Mouse (Mus musculus): Measurements from ENCODE around the gene Gnai3. TPM values are rescaled to one million over a fixed set of nuclear protein-coding genes. Genes with fewer than 3 reads are reported as not detected.

The Gnai3 gene
- polyA plus RNA-seq, 1 experiment, result 20.1 TPM

DNA sequence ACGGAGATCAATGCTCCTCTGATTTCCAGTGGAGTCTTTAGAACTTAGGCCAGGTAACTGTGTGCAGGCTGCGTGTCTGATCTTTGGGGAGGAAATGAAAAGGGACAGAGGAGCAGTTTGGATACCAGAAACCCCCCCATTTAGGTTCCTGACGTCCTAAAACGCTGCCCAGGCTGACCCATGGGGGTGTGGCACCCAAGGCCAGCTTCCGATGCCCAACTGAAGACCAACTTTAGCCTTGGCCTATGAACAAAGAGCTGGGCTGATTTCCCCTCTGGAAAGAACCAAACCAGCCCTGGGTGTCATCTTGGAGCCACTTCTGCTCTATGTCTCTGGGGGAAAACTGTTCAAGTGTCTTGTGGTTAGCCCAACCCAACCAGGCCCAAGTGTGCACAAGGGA is 18.1 kb upstream of the Gnai3 start:
- Histone ChIP-seq H3K79me2 (ENCODE audit: control insufficient read depth, insufficient read depth) (no peaks in the 10 kb centered on the region), H3K27me3 (ENCODE audit: control insufficient read depth, insufficient read depth, insufficient read length) (peaks cover 28% of the 10 kb centered on the region), H3K36me3 (ENCODE audit: control insufficient read depth, insufficient read depth) (no peaks in the 10 kb centered on the region), H3K4me3 (no peak overlapping the region), H3ac (ENCODE audit: control insufficient read depth, insufficient read length) (no peak overlapping the region), H3K4me2 (ENCODE audit: low read depth) (no peak overlapping the region)
- TF ChIP-seq SRF (IDR thresholded peaks at IDR 0.05; ENCODE audit: control insufficient read depth, insufficient read length, low read depth) (no peak), MAX (IDR thresholded peaks at IDR 0.05; ENCODE audit: low read depth) (no peak), POLR2A (IDR thresholded peaks at IDR 0.05; ENCODE audit: insufficient read length, low read depth) (no peak), REST (IDR thresholded peaks at IDR 0.05; ENCODE audit: insufficient read depth, insufficient read length) (no peak), MYOG (IDR thresholded peaks at IDR 0.05; ENCODE audit: control insufficient read depth in 1 of 3, insufficient read depth in 1 of 3, insufficient read length in 2 of 3, low read depth in 2 of 3) (no peak)

DNA sequence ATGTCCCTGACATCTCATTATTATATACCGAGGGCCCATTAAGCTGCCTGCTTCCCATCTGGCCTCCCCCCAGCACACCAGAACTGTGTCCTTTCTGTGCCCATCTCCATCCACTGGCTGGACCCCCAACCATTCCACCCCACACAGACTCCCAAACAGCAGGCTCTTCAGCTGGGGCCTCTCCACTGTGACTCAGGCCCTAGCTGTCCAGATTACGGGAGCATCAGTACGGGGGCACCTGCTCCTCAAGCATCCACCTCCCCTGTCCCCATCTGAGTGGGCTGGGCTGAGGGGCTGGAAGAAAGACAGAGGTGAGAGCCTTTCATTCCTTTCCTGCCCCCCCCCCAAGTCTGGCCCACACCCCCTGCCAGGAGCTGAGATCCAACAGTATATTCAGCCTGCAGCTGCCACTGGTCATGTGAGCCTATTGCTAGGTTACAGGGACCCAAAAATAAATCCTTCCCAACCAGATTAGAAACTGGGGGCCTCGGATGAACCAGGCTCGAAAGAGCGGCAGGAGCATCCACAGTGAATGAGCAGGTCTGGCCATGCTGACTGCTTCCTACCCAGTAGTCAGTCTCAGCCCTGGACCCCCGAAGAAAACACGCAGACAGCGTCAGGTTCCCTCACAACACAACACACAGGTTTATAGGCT is 12.6 kb upstream of the Gnai3 start:
- H3K4me3 ChIP-seq, result no peak overlapping the region
- H3K79me2 ChIP-seq (ENCODE audit: control insufficient read depth, insufficient read depth), result no peaks in the 10 kb centered on the region
- TF ChIP-seq MYOD1 (IDR thresholded peaks at IDR 0.05; ENCODE audit: control insufficient read depth in 1 of 3, insufficient read length in 2 of 3, low read depth in 2 of 3) (peak in 1 of 3 experiments; percentile 57), USF1 (IDR thresholded peaks at IDR 0.05; ENCODE audit: low read depth) (peak; percentile 69), POLR2A (IDR thresholded peaks at IDR 0.05; ENCODE audit: insufficient read length, low read depth) (peak; percentile 41), REST (IDR thresholded peaks at IDR 0.05; ENCODE audit: insufficient read depth, insufficient read length) (no peak), MYOG (IDR thresholded peaks at IDR 0.05; ENCODE audit: control insufficient read depth in 1 of 3, insufficient read depth in 1 of 3, insufficient read length in 2 of 3, low read depth in 2 of 3) (peak in 1 of 3 experiments; percentile 44), MAX (IDR thresholded peaks at IDR 0.05; ENCODE audit: low read depth) (no peak)
- H3K27me3 ChIP-seq (ENCODE audit: control insufficient read depth, insufficient read depth, insufficient read length), result peaks cover 32% of the 10 kb centered on the region
- no peak overlapping the region for H3ac ChIP-seq (ENCODE audit: control insufficient read depth, insufficient read length)
- no peaks in the 10 kb centered on the region for H3K36me3 ChIP-seq (ENCODE audit: control insufficient read depth, insufficient read depth)
- peak overlapping the region; percentile 45 for H3K4me2 ChIP-seq (ENCODE audit: low read depth)

DNA sequence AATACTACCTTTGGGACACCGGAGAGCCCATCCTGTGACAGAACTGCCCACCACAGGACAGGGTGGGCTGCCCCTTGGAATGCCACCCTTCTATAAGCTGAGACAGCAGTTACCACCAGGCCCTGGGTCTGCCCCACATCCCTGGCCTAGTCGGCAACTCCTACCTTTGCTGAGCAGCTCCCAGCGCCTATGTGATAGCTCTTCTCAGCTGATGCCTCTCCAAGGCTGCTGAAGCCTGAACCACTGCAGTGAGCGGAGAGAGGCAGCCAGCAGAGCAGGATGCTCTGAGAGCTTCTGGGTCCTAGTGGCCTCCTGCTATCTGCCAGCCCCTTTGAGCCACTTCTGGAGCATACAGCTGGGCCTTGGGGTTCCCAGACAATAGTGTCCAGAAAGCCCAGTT is 8.7 kb upstream of the Gnai3 start, which contains the start of gene Gpr61:
Gpr61 (minus strand) TSS at position 227 of the 400 bp plus-strand sequence.
- Histone ChIP-seq H3K79me2 (ENCODE audit: control insufficient read depth, insufficient read depth) (no peaks in the 10 kb centered on the region), H3K4me3 (no peak within 1 kb of the TSS), H3K4me2 (ENCODE audit: low read depth) (no peak within 1 kb of the TSS), H3K36me3 (ENCODE audit: control insufficient read depth, insufficient read depth) (no peaks in the 10 kb centered on the region), H3K27me3 (ENCODE audit: control insufficient read depth, insufficient read depth, insufficient read length) (peaks cover 20% of the 10 kb centered on the region), H3ac (ENCODE audit: control insufficient read depth, insufficient read length) (no peak within 1 kb of the TSS)
- TF ChIP-seq SRF (IDR thresholded peaks at IDR 0.05; ENCODE audit: control insufficient read depth, insufficient read length, low read depth) (no peak), MAX (IDR thresholded peaks at IDR 0.05; ENCODE audit: low read depth) (no peak), MYOG (IDR thresholded peaks at IDR 0.05; ENCODE audit: control insufficient read depth in 1 of 3, insufficient read depth in 1 of 3, insufficient read length in 2 of 3, low read depth in 2 of 3) (no peak), MYOD1 (IDR thresholded peaks at IDR 0.05; ENCODE audit: control insufficient read depth in 1 of 3, insufficient read length in 2 of 3, low read depth in 2 of 3) (no peak), CEBPB (IDR thresholded peaks at IDR 0.05; ENCODE audit: insufficient read depth, poor library complexity, severe bottlenecking) (no peak), TCF12 (IDR thresholded peaks at IDR 0.05; ENCODE audit: insufficient read depth, poor library complexity, severe bottlenecking) (no peak), POLR2A (IDR thresholded peaks at IDR 0.05; ENCODE audit: insufficient read length, low read depth) (no peak), USF1 (IDR thresholded peaks at IDR 0.05; ENCODE audit: low read depth) (no peak), TCF3 (IDR thresholded peaks at IDR 0.05; ENCODE audit: insufficient read length, low read depth) (no peak), REST (IDR thresholded peaks at IDR 0.05; ENCODE audit: insufficient read depth, insufficient read length) (no peak), E2F4 (IDR thresholded peaks at IDR 0.05; ENCODE audit: insufficient read depth) (no peak), POLR2AphosphoS2 (IDR thresholded peaks at IDR 0.05; ENCODE audit: insufficient read length, low read depth) (no peak)

DNA sequence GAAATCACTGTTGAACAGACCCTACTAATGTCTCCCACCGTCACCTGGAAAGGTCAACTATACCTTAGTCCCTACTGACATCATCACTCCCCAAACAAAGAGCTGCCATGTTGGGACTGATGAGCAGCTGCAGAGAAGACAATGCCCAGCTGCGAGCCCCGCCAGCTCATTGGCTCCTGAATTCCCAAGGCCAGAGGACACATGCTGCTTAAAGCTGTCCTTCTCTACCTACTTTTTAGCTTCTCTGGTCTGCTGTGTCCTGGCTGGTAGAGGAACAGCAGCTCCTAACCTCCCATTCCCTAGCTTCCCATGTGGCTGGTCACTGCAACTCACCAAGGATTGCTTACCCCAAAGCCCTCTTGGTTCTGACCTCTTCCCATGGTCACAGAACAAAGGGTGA is 6.3 kb upstream of the Gnai3 start:
- TF ChIP-seq TCF12 (IDR thresholded peaks at IDR 0.05; ENCODE audit: insufficient read depth, poor library complexity, severe bottlenecking) (no peak), POLR2AphosphoS2 (IDR thresholded peaks at IDR 0.05; ENCODE audit: insufficient read length, low read depth) (no peak), USF1 (IDR thresholded peaks at IDR 0.05; ENCODE audit: low read depth) (no peak), REST (IDR thresholded peaks at IDR 0.05; ENCODE audit: insufficient read depth, insufficient read length) (no peak), E2F4 (IDR thresholded peaks at IDR 0.05; ENCODE audit: insufficient read depth) (no peak), MYOD1 (IDR thresholded peaks at IDR 0.05; ENCODE audit: control insufficient read depth in 1 of 3, insufficient read length in 2 of 3, low read depth in 2 of 3) (no peak), MYOG (IDR thresholded peaks at IDR 0.05; ENCODE audit: control insufficient read depth in 1 of 3, insufficient read depth in 1 of 3, insufficient read length in 2 of 3, low read depth in 2 of 3) (no peak), CEBPB (IDR thresholded peaks at IDR 0.05; ENCODE audit: insufficient read depth, poor library complexity, severe bottlenecking) (no peak), POLR2A (IDR thresholded peaks at IDR 0.05; ENCODE audit: insufficient read length, low read depth) (no peak), MAX (IDR thresholded peaks at IDR 0.05; ENCODE audit: low read depth) (no peak), TCF3 (IDR thresholded peaks at IDR 0.05; ENCODE audit: insufficient read length, low read depth) (no peak), SRF (IDR thresholded peaks at IDR 0.05; ENCODE audit: control insufficient read depth, insufficient read length, low read depth) (no peak)
- no peak overlapping the region for H3K4me3 ChIP-seq
- H3K4me2 ChIP-seq (ENCODE audit: low read depth), result no peak overlapping the region
- H3K27me3 ChIP-seq (ENCODE audit: control insufficient read depth, insufficient read depth, insufficient read length), result peaks cover 15% of the 10 kb centered on the region
- no peak overlapping the region for H3ac ChIP-seq (ENCODE audit: control insufficient read depth, insufficient read length)
- no peaks in the 10 kb centered on the region for H3K36me3 ChIP-seq (ENCODE audit: control insufficient read depth, insufficient read depth)
- no peaks in the 10 kb centered on the region for H3K79me2 ChIP-seq (ENCODE audit: control insufficient read depth, insufficient read depth)
